Mouse (Mus musculus) CH12.LX (cell line): Measurements from ENCODE around the gene Mief2. TPM values are rescaled to one million over a fixed set of nuclear protein-coding genes. Genes with fewer than 3 reads are reported as not detected.

Experiments used
- DNase-seq: peaks from one replicate; pipeline ENCODE4 v3.0.0-alpha.2; 2013; ENCODE audit errors: extremely low read depth
- H3K27ac ChIP-seq: 2 replicates; pipeline ENCODE4 v1.5.1; 2012; ENCODE audit warnings: low read depth, mild to moderate bottlenecking, control low read depth, moderate library complexity; ENCODE audit not compliant: insufficient read depth
- H3K27me3 ChIP-seq: replicated peaks from 2 replicates; pipeline ENCODE3; 2012; ENCODE audit warnings: inconsistent platforms
- H3K36me3 ChIP-seq, 2 experiments: replicated peaks in 1 of 2; 2 replicates each; pipeline versions ENCODE3 to v1.6.1; 2012; ENCODE audit warnings: inconsistent platforms in 1 of 2, low read length in 1 of 2, mild to moderate bottlenecking in 1 of 2, mixed read lengths in 1 of 2, moderate library complexity in 1 of 2; ENCODE audit not compliant: control insufficient read depth in 1 of 2, insufficient read depth in 1 of 2
- H3K4me1 ChIP-seq, 2 experiments: 2 replicates each; pipeline ENCODE4 v1.6.1; 2012; ENCODE audit warnings: inconsistent platforms in 1 of 2, moderate library complexity in 1 of 2; ENCODE audit not compliant: insufficient read depth in 2 of 2, control insufficient read depth in 1 of 2
- H3K4me2 ChIP-seq: 2 replicates; pipeline ENCODE4 v1.6.1; 2012; ENCODE audit warnings: low read depth, mild to moderate bottlenecking, control low read depth; ENCODE audit not compliant: poor library complexity, insufficient read depth, severe bottlenecking
- H3K4me3 ChIP-seq, 3 experiments: fragments of 150-350 bp in 1 of 3; sonication (generic) in 1 of 3; replicated peaks in 1 of 3; 2 replicates each; pipeline versions ENCODE3 to v1.5.1; 2011 to 2012; ENCODE audit warnings: low read depth in 2 of 3, low read length in 2 of 3, mild to moderate bottlenecking in 2 of 3, moderate library complexity in 2 of 3, control low read depth in 1 of 3, improper control_type of control experiment in 1 of 3, inconsistent platforms in 1 of 3, mixed read lengths in 1 of 3; ENCODE audit not compliant: poor library complexity in 1 of 3
- H3K79me2 ChIP-seq: replicated peaks from 2 replicates; pipeline ENCODE4 v1.6.1; 2012; ENCODE audit warnings: mild to moderate bottlenecking, moderate library complexity; ENCODE audit not compliant: control insufficient read depth, poor library complexity, insufficient read depth, severe bottlenecking; ENCODE audit errors: extremely low read depth
- H3K9ac ChIP-seq: 2 replicates; pipeline ENCODE4 v1.6.1; 2012; ENCODE audit warnings: low read depth, mild to moderate bottlenecking, control low read depth, moderate library complexity; ENCODE audit not compliant: insufficient read depth
- H3K9me3 ChIP-seq: replicated peaks from 2 replicates; pipeline ENCODE3; 2012; ENCODE audit warnings: low read length, inconsistent platforms, mixed read lengths
- CHD1 ChIP-seq: IDR thresholded peaks from 2 replicates; pipeline ENCODE4 v1.6.1; 2012; ENCODE audit warnings: low read depth, low read length, improper control_type of control experiment, inconsistent platforms
- CTCF ChIP-seq, 2 experiments: IDR thresholded peaks in 1 of 2; conservative IDR thresholded peaks in 1 of 2; 2 replicates each; pipeline ENCODE4 v1.5.1; 2011 to 2012; ENCODE audit warnings: low read depth in 2 of 2, low read length in 2 of 2, improper control_type of control experiment in 1 of 2, inconsistent platforms in 1 of 2, mild to moderate bottlenecking in 1 of 2, moderate library complexity in 1 of 2
- E2F4 ChIP-seq: IDR thresholded peaks from 2 replicates; pipeline ENCODE4 v1.6.1; 2011; ENCODE audit warnings: low read depth, low read length, improper control_type of control experiment; ENCODE audit not compliant: insufficient replicate concordance
- ELF1 ChIP-seq: IDR thresholded peaks from 2 replicates; pipeline ENCODE4 v1.6.1; 2014; ENCODE audit warnings: low read depth, mild to moderate bottlenecking, inconsistent platforms, low read length, improper control_type of control experiment
- JUND ChIP-seq: conservative IDR thresholded peaks from 2 replicates; pipeline ENCODE4 v1.6.1; 2011; ENCODE audit warnings: low read depth, low read length, improper control_type of control experiment
- KAT2A ChIP-seq: IDR thresholded peaks from 2 replicates; pipeline ENCODE4 v1.6.1; 2012; ENCODE audit warnings: low read length, improper control_type of control experiment, inconsistent platforms; ENCODE audit not compliant: insufficient replicate concordance
- MAX ChIP-seq: IDR thresholded peaks from 2 replicates; pipeline ENCODE4 v1.6.1; 2011; ENCODE audit warnings: low read length, improper control_type of control experiment
- MXI1 ChIP-seq: IDR thresholded peaks from 2 replicates; pipeline ENCODE4 v1.6.1; 2011; ENCODE audit warnings: mild to moderate bottlenecking, low read depth, low read length, improper control_type of control experiment
- NRF1 ChIP-seq: IDR thresholded peaks from 2 replicates; pipeline ENCODE4 v1.6.1; 2014; ENCODE audit warnings: low read depth, mild to moderate bottlenecking, inconsistent platforms, low read length, improper control_type of control experiment, moderate library complexity
- PAX5 ChIP-seq: IDR thresholded peaks from 2 replicates; pipeline ENCODE4 v1.6.1; 2012; ENCODE audit warnings: low read length, inconsistent platforms, mixed read lengths
- POLR2AphosphoS2 ChIP-seq: IDR thresholded peaks from 2 replicates; pipeline ENCODE4 v1.6.1; 2011; ENCODE audit warnings: low read depth, low read length, improper control_type of control experiment
- RCOR1 ChIP-seq: conservative IDR thresholded peaks from 2 replicates; pipeline ENCODE4 v1.6.1; 2012; ENCODE audit warnings: low read depth, mild to moderate bottlenecking, inconsistent platforms, low read length, improper control_type of control experiment
- SMC3 ChIP-seq: IDR thresholded peaks from 2 replicates; pipeline ENCODE4 v1.6.1; 2011; ENCODE audit warnings: low read depth, low read length, improper control_type of control experiment
- TBP ChIP-seq: conservative IDR thresholded peaks from 2 replicates; pipeline ENCODE4 v1.6.1; 2011; ENCODE audit warnings: low read depth, low read length, improper control_type of control experiment
- USF1 ChIP-seq: IDR thresholded peaks from 2 replicates; pipeline ENCODE4 v1.6.1; 2014; ENCODE audit warnings: low read depth, mild to moderate bottlenecking, inconsistent platforms, low read length, improper control_type of control experiment
- USF2 ChIP-seq: conservative IDR thresholded peaks from 2 replicates; pipeline ENCODE4 v1.6.1; 2011; ENCODE audit warnings: low read depth, low read length, improper control_type of control experiment
- ZC3H11A ChIP-seq: IDR thresholded peaks from 2 replicates; pipeline ENCODE4 v1.6.1; 2012; ENCODE audit warnings: low read depth, mild to moderate bottlenecking, inconsistent platforms, low read length, improper control_type of control experiment
- ZMIZ1 ChIP-seq: IDR thresholded peaks from 2 replicates; pipeline ENCODE4 v1.6.1; 2012; ENCODE audit warnings: low read depth, mild to moderate bottlenecking, inconsistent platforms, low read length, improper control_type of control experiment
- dilution Hi-C: fragments of 300-500 bp; cut with MboI; formaldehyde crosslinking; loops from 2 replicates; pipeline ENCODE4 v1.14.3; 2020; ENCODE audit warnings: low sequenced_read_pairs; ENCODE audit not compliant: extremely low pct_unique_long_range_greater_than_20kb, extremely low pct_ligation_motif_present
- in situ Hi-C: fragments of 300-500 bp; cut with MboI; formaldehyde crosslinking; loops from 3 replicates; pipeline ENCODE4 v1.14.3; 2019; ENCODE audit warnings: low sequenced_read_pairs, low pct_ligation_motif_present, low pct_unique_long_range_greater_than_20kb, mixed read lengths
- polyA plus RNA-seq: library from polyadenylated mRNA; unstranded; fragments of >175 nt; gene quantifications from 2 replicates; pipeline ENCODE4 v1.2.1, GENCODE M21; 2012; ENCODE audit warnings: low read depth; ENCODE audit not compliant: insufficient read length
- total RNA-seq, 2 experiments: library from RNA; depleted of rRNA; stranded (reverse); fragments of 300-350 nt in 1 of 2; fragments of >200 nt in 1 of 2; gene quantifications; 2 replicates each; pipeline ENCODE4 v1.2.3; 2012 to 2014

Gene Mief2
- total and polyA plus RNA-seq, 3 experiments: 6.8 to 12.7 (median 10.9) TPM

GRCm38 (mm10) chr11:60737450-60737849 lies 9.3 kb downstream of the Mief2 start:
- in situ Hi-C loops: no loop called here
- Histone ChIP-seq H3K4me1 (peaks cover 2 to 8% of the 10 kb centered on the region in 2 experiments; a peak in 3 of 4 replicates), H3K27ac (no peak overlapping the region), H3K4me2 (no peak overlapping the region), H3K36me3 (peaks cover 51 to 85% of the 10 kb centered on the region in 2 experiments), H3K79me2 (no peaks in the 10 kb centered on the region), H3K9me3 (peaks cover 5% of the 10 kb centered on the region), H3K4me3 (no peak overlapping the region), H3K9ac (no peak overlapping the region), H3K27me3 (no peaks in the 10 kb centered on the region)
- TF ChIP-seq NRF1 (no peak), ELF1 (no peak), PAX5 (no peak), POLR2AphosphoS2 (no peak), RCOR1 (no peak), SMC3 (no peak), MXI1 (no peak), E2F4 (no peak), KAT2A (no peak), USF1 (no peak), ZC3H11A (no peak), MAX (no peak), ZMIZ1 (no peak), USF2 (no peak), CTCF (conservative IDR thresholded peaks at IDR 0.05 in 1 of 2, IDR thresholded peaks at IDR 0.05 in 1 of 2; ENCODE audit: low read depth in 2 of 2, low read length in 2 of 2) (no peak), CHD1 (no peak), TBP (no peak), JUND (no peak)
- dilution Hi-C loops: no loop called here
- no peak for DNase-seq

- H3K4me3 ChIP-seq: no peak overlapping the region
- peaks cover 5% of the 10 kb centered on the region for H3K9me3 ChIP-seq
- no peaks in the 10 kb centered on the region for H3K4me1 ChIP-seq
- H3K9ac ChIP-seq: no peak overlapping the region
- in situ Hi-C loops: no loop called here
- no peaks in the 10 kb centered on the region for H3K27me3 ChIP-seq
- no peak for TF ChIP-seq E2F4
- peaks cover 70 to 88% of the 10 kb centered on the region in 2 experiments for H3K36me3 ChIP-seq
- H3K4me2 ChIP-seq: no peak overlapping the region
- no peaks in the 10 kb centered on the region for H3K79me2 ChIP-seq
- no peak overlapping the region for H3K27ac ChIP-seq
- no peak for DNase-seq
- dilution Hi-C loops: no loop called here
These were observed 12.1 kb downstream of the Mief2 start for GRCm38 (mm10) chr11:60740321-60740720.
